Comparison of ENCODE assay signal across 11 mouse cellular contexts in genomic region chr10:4117091-4117490, GRCm38 (mm10).
DNase-seq lines count a peak whose midpoint lies in the region; ATAC-seq lines count a peak whose summit lies in the region.
"Had no signal": no experiment of that assay in that cellular context is flagged by ENCODE, and none has a peak within 500 bp of the region (broad histone marks: within the 10 kb centered on the region; RNA-seq: fewer than 3 reads in every experiment).

No protein-coding gene starts in this region.

- H3K9ac ChIP-seq in kidney, embryonic 14.5 days (ENCODE audit: low read depth, low read length): no peak overlapping the region
- H3K9ac ChIP-seq in neural tube, embryonic 15.5 days (replicated peaks): no peak overlapping the region
- H3K9ac ChIP-seq: forebrain, embryonic 15.5 days; hindbrain, embryonic 13.5 days had no signal

- peak overlapping the region; percentile 87 for H3K27ac ChIP-seq in kidney, embryonic 14.5 days (ENCODE audit: low read depth, low read length)
- H3K27ac ChIP-seq in neural tube, embryonic 15.5 days (replicated peaks): no peak overlapping the region
- H3K27ac ChIP-seq: forebrain, embryonic 15.5 days; hindbrain, embryonic 13.5 days had no signal

- H3K9me3 ChIP-seq in kidney, embryonic 14.5 days (ENCODE audit: control insufficient read depth, low read length): no peaks in the 10 kb centered on the region
- H3K9me3 ChIP-seq in neural tube, embryonic 15.5 days (replicated peaks): no peaks in the 10 kb centered on the region
- H3K9me3 ChIP-seq: forebrain, embryonic 15.5 days; hindbrain, embryonic 13.5 days had no signal

- peak; percentile 67 for DNase-seq in embryo, embryonic 10 days (ENCODE audit: low spot score)
- no peak for DNase-seq in embryo, embryonic 9.5 days (ENCODE audit: extremely low spot score)
- no peak for DNase-seq in kidney, postnatal 36 days
- peak; percentile 39 for DNase-seq in neural tube, embryonic 10.5 days (ENCODE audit: extremely low spot score, low spot score)
- peak; percentile 60 for DNase-seq in yolk sac, embryonic 10.5 days (ENCODE audit: low spot score)
- no peak for DNase-seq in cerebellum, postnatal 25 days
- DNase-seq: cerebellum, adult 9-11 months had no signal

- no peaks in the 10 kb centered on the region for H3K36me3 ChIP-seq in kidney, embryonic 14.5 days (ENCODE audit: control insufficient read depth, insufficient read depth, low read length)
- no peaks in the 10 kb centered on the region for H3K36me3 ChIP-seq in neural tube, embryonic 15.5 days
- H3K36me3 ChIP-seq: forebrain, embryonic 15.5 days; hindbrain, embryonic 13.5 days had no signal

- WGBS in kidney, embryonic 14.5 days: 5% methylated on average over 7 of the region's 7 CpGs
- WGBS in neural tube, embryonic 15.5 days: 35% methylated on average over 7 of the region's 7 CpGs

- 0 out of 2 replicates have a peak overlapping the region, but pooled peaks have one; percentile 17 for H3K4me2 ChIP-seq in kidney, embryonic 14.5 days (replicated peaks; ENCODE audit: low read depth, low read length)
- H3K4me2 ChIP-seq in neural tube, embryonic 15.5 days: no peak overlapping the region
- H3K4me2 ChIP-seq: forebrain, embryonic 15.5 days; hindbrain, embryonic 13.5 days had no signal

- H3K27me3 ChIP-seq in kidney, embryonic 14.5 days (ENCODE audit: control insufficient read depth, insufficient read depth, low read length): no peaks in the 10 kb centered on the region
- no peaks in the 10 kb centered on the region for H3K27me3 ChIP-seq in neural tube, embryonic 15.5 days (replicated peaks)
- H3K27me3 ChIP-seq: forebrain, embryonic 15.5 days; hindbrain, embryonic 13.5 days had no signal

- peaks cover 44% of the 10 kb centered on the region for H3K4me1 ChIP-seq in kidney, embryonic 14.5 days (ENCODE audit: control insufficient read depth, insufficient read depth, low read length)
- 0 out of 2 replicates have a peak, but pooled peaks cover 6% of the 10 kb centered on the region for H3K4me1 ChIP-seq in neural tube, embryonic 15.5 days

- H3K4me3 ChIP-seq in kidney, embryonic 14.5 days (ENCODE audit: low read length): no peak overlapping the region
- H3K4me3 ChIP-seq in neural tube, embryonic 15.5 days (replicated peaks): no peak overlapping the region
- H3K4me3 ChIP-seq: forebrain, embryonic 15.5 days; hindbrain, embryonic 13.5 days had no signal

- peak; percentile 94 for ATAC-seq in kidney, embryonic 14.5 days (ENCODE audit: low FRiP score, low TSS enrichment)
- ATAC-seq in neural tube, embryonic 15.5 days (ENCODE audit: low FRiP score): no peak
- ATAC-seq: forebrain, embryonic 15.5 days had no signal

Comparison
In these comparisons a context has a peak if more than half of its experiments do, and no peak if none do; other contexts are left out.
1. DNase-seq: peak in embryo, embryonic 10 days (single experiment), neural tube, embryonic 10.5 days (single experiment) and yolk sac, embryonic 10.5 days (single experiment); none in embryo, embryonic 9.5 days (single experiment), kidney, postnatal 36 days (0 of 2) and cerebellum, postnatal 25 days (0 of 2).